Mouse (Mus musculus) kidney, adult 2 months (tissue): ENCODE data around the gene Tnrc18.

Source experiments
- CTCF ChIP-seq: fragments of 200-500 bp; conservative IDR thresholded peaks from 2 replicates; pipeline ENCODE4 v1.5.1; 2011; ENCODE audit warnings: low read depth, mild to moderate bottlenecking, control low read depth, low read length, moderate library complexity, mixed read lengths; ENCODE audit not compliant: insufficient read depth, insufficient read length
- POLR2A ChIP-seq: fragments of 200-500 bp; IDR thresholded peaks from one replicate; pipeline ENCODE4 v1.6.1; 2011; ENCODE audit warnings: low read depth, low read length, control low read depth

DNA sequence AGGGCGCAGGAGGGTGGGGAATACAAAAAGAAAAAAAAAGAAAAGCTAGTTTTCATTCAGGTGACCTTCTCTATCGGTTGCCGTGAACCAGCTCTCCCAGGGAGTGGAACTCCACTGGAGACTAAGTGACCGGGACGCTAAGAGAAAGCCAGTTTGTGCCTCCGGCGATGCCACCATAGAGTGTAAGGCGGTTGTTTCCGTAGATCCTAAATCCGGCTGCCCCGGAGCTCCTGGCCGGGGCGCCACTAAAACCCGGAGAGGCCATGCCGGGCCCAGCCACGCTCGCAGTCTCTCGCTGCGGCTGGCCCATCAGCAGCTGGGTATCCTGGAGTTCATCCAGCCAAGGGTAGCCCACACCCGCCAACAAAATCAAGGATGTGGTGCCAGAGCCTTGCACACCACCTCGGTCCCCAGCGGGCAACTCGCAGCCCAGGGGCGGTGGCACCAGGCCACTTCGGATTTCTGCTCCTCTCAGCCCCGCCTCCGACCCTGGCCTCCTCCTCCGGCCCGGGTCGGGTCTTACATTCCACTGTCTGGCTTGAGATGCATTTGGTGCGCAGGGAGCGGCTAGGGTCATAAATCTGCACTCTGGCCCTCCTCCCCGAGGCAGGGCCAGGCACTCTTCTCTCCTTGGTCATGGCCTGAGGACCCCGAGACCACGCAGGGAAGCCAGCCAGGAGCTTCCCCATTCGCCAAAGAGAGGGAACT, 4.0 kb upstream of the Tnrc18 start:
- TF ChIP-seq POLR2A (peak; percentile 87), CTCF (no peak)
